Mouse (Mus musculus) frontal cortex, postnatal 14 days (tissue): ENCODE data around the gene Dnah17.

Experiments used
- DNase-seq, 2 experiments: peaks; one replicate each; pipeline ENCODE4 v3.0.0; 2022; ENCODE audit warnings: low spot score in 2 of 2

The Dnah17 gene

GRCm38 (mm10) chr11:117972656-117973558, 157.5 kb downstream of the Dnah17 start:
- no peak for DNase-seq
